Mouse (Mus musculus): Measurements from ENCODE around the gene Orai3.
A peak's percentile ranks its signal among the peaks of the same experiment; 100 is the strongest.

Orai3 gene

GRCm38 (mm10) chr7:127799211-127799610 is 29.6 kb downstream of the Orai3 start:
- no peak for DNase-seq (ENCODE audit: low spot score)

DNA sequence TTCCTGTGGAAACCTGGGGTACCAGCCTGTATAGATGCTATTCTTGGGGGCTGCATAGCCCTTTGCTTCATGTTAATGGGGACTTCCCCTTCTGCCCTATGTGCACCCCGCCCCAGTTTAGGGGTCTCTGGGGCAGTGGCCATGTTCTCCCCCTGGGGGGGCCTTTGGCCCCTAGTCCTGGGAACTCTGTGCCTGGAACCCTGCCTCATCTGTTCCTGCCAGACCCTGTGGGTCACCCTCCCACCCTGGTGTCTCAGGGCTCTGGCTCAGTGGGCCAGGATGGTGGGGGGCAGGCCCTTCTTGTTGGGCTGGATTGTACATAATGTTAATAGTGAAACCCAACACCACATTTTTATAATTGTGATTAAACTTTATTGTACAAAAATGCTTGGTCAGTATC is 30.1 kb downstream of the Orai3 start:
- DNase-seq (ENCODE audit: low spot score): no peak

DNA sequence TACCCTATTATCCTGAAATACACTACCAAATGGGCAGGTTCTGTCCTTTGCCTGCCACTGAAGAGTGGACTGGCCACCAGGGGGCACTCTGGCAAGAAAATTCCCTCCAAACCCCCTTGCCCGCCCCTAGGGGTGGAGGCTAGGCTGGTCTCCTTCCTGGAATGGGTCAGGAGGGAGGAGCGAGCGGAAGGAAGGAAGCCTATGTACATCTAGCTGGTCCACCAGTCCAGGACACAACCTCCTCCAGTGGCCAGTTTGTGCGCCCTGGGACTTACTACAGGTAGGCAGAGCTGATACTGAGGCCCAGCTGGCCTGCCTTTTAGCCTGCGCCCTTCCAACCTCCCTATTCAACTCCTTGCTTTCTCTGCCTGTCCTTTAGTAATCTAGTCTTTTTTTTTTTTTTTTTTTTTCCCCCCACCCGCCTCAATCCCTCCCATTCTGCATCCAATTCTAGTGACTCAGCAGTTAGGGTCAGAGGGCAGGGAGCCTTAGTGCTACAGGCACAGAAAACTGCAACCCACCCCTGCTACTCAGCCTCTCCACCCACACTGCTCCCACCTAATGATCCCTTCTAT is 30.9 kb downstream of the Orai3 start, which contains the start of gene Hsd3b7:
Gene Hsd3b7, plus strand, starts transcription at position 170 of the 575 bp plus-strand sequence.
- peak; percentile 80 for DNase-seq (ENCODE audit: low spot score)

- no peak for DNase-seq (ENCODE audit: low spot score)
Observed at GRCm38 (mm10) chr7:127801010-127801621, 31.5 kb downstream of the Orai3 start.

GRCm38 (mm10) chr7:127802313-127802712 is 32.7 kb downstream of the Orai3 start:
- DNase-seq (ENCODE audit: low spot score): no peak

DNA sequence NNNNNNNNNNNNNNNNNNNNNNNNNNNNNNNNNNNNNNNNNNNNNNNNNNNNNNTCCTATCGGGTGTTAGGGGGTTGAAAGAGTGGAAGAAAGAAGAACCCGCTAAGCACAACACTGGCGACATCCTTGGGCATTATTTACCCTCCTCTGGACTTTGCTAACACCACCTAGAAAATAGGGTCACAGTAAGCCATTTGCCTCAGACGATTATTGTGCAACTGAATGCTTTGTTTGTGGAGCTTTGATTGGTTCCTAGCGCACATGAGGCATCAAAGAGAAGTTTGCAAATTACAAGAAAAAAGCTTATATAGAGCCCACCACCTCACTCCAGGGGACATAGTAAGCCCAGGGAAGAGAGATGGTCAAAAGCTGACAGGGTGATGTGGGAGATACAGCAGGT is 39.2 kb downstream of the Orai3 start:
- no peak for DNase-seq (ENCODE audit: low spot score)

DNA sequence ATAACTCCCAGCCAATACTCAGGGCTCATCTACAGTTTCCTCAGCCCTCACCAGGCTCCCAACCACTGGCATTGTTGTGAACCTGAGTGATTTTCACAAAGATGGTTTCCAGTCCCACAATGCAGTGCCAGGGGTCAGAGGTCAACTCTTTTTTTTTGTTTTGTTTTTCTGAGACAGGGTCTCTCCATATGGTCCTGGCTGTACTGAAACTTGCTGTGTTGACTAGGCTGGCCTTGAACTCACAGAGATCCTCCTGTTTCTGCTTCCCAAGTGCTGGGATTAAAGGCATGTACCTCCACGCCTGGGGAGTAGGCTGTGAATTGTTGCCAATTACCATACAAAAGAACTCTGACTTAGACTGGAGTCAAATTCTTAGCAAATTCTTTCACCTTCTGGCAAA is 40.2 kb downstream of the Orai3 start:
- no peak for DNase-seq (ENCODE audit: low spot score)

DNA sequence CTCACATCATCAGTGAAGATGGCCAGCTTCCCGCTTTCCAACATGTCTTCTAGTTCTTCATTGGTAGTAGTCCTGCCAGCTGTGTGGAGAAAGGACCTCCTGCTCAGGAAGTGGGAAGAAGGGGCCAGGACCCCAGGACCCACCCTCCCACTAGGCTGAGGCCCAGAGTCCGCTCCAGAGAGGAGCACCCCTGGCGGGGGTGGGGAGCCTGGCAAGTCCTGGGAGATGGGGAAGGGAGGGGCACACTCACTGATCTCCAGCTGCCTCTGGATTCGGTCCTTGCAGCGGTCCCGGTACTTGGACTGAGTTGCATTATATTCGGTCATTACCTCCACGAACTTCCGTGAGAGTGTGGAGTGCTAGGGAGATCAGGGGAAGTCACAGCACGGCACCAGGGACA is 41.0 kb downstream of the Orai3 start:
- no peak for DNase-seq (ENCODE audit: low spot score)

- no peak for DNase-seq (ENCODE audit: low spot score)
Observed at GRCm38 (mm10) chr7:127811240-127811639, 41.6 kb downstream of the Orai3 start.

DNA sequence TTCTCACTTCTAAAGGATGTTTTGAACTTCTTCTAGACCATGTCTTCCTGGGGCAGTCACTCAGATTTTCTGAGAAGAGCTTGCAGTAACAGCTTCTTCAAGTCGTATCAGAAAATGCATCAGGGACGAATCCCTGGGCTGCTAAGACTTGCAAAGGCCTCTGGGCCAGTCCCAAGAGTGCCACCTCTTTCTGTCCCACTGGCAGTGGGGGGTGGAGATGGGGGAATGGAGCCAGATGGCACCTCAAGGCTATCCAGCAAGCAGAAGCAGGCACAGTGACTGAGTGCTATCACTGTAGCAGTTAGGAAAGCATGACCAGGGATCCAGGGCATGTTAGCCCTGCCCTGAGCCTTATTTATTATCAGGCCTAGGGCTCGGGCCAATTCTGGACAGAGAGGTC is 42.7 kb downstream of the Orai3 start:
- DNase-seq (ENCODE audit: low spot score): no peak

- peak; percentile 55 for DNase-seq (ENCODE audit: low spot score)
Observed at GRCm38 (mm10) chr7:127813821-127814220, 44.2 kb downstream of the Orai3 start.

DNA sequence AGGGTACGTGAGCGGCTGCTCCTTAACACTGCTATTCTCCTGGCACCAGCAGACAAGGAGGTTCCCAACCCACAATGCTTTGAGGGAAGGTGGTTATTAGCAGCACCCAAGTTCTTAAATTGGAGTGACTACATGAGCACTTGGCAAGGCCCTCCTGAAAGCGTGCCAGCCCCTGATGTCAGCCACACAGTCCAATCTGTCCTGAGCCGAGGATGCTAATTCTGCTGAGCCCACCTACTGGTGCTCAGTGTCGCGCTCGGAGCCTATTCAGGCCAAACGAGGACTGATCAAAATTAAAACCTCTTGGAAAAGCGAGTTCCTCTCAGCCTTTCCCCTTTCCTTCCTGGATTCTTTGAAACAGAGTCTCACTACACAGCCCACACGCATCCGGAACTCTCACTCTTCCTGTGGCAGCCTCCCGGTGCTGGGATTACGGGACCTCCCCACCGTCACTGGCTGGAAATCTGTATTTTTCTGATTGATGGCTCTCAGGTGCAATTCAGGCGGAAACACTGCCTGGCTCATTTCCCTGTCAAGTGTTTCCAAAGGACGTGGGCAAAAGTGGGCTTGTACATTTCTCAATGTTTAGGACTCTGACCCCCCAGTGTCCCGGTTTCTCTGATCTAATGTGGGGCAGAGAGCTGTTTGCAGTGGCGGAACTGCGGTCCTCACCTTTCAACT is 44.8 kb downstream of the Orai3 start:
- peak; percentile 63 for DNase-seq (ENCODE audit: low spot score)

- no peak for DNase-seq (ENCODE audit: low spot score)
Observed at GRCm38 (mm10) chr7:127815116-127815665, 45.6 kb downstream of the Orai3 start.

- peak; percentile 57 for DNase-seq (ENCODE audit: low spot score)
Observed at GRCm38 (mm10) chr7:127815954-127816821, 46.6 kb downstream of the Orai3 start.

- DNase-seq (ENCODE audit: low spot score): no peak
Observed at GRCm38 (mm10) chr7:127817053-127817452, 47.4 kb downstream of the Orai3 start.

- DNase-seq (ENCODE audit: low spot score): no peak
Observed at GRCm38 (mm10) chr7:127817776-127818175, 48.2 kb downstream of the Orai3 start.

- no peak for DNase-seq (ENCODE audit: low spot score)
Observed at GRCm38 (mm10) chr7:127820836-127821509, 51.4 kb downstream of the Orai3 start.

DNA sequence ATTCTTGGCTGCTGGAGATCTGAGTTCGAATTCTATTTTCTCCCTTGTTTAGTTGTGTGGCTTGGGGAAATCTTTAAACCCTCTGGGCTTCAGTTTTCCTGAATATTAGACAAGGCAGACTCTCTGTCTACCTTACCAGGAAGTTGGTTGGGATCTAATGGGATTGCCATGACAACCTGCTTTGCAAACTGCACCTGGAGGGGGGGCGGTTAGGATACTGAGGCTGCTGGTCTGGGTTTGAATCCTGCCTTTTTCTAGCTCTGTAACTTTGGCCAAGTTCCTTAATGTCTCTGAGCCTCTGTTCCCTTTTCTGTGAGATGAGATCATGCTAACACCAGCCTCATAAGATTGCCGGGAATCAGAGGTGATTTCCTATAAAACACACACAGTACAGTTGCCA is 52.9 kb downstream of the Orai3 start:
- no peak for DNase-seq (ENCODE audit: low spot score)

GRCm38 (mm10) chr7:127823236-127824171 is 53.9 kb downstream of the Orai3 start:
- no peak for DNase-seq (ENCODE audit: low spot score)

DNA sequence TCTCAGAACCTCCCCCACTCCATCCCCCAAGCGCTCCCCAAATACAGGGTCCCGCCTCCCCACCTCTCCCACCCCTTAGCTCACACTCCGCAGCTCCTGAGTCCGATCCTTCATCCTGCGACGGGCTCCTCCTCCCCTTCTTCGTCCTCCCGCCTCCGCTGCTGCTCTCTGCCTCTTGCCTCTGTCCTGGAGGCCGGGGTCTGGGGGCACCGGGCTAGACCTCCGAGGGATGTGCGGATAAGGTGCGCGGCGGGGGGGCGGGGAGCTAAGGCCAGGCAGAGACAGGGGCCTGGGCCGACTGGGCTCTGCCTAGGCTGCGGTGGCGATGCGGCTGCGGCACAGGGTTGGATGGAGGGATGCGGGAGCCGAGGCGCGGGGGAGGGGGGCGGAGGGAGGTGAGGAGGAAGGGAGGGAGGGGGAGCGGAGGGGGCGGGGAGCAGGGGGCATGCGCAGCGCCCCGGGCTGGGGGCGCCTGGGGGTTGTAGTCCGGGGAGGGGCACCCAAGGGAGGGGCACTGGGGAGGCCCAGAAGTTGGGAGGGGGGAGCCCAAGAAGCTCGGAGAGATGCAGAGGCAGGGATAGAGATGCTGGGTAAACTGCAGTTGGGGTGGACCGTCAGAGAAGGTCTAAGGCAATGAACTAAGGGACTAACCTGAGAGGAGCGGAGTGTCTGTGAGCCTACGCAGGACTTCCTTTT is 54.7 kb downstream of the Orai3 start, which contains the start of the genes Stx4a and Stx1b:
Gene Stx4a, plus strand, starts transcription at position 119 of the 696 bp plus-strand sequence.
Gene Stx1b, minus strand, starts transcription at position 374 of the 696 bp plus-strand sequence.
- DNase-seq (ENCODE audit: low spot score): no peak
